Mouse (Mus musculus) adrenal gland, postnatal 25 days (tissue): ENCODE results near the gene Mettl27. TPM values are rescaled to one million over a fixed set of nuclear protein-coding genes. Genes with fewer than 3 reads are reported as not detected.

Experiments
- DNase-seq: peaks from one replicate; pipeline ENCODE4 v3.0.0; 2021; ENCODE audit warnings: mixed read lengths
- total RNA-seq: library from RNA; stranded (reverse); gene quantifications from 2 replicates; pipeline ENCODE4 v1.2.3, GENCODE M21; 2021

The Mettl27 gene
- total RNA-seq, 1 experiment from 2014 or later: 39.9 TPM

GRCm38 (mm10) chr5:134985633-134986297, 53.6 kb downstream of the Mettl27 start, which contains the start of gene Cldn3:
Gene Cldn3, plus strand, starts transcription at chr5:134986214.
- peak; percentile 20 for DNase-seq

DNA sequence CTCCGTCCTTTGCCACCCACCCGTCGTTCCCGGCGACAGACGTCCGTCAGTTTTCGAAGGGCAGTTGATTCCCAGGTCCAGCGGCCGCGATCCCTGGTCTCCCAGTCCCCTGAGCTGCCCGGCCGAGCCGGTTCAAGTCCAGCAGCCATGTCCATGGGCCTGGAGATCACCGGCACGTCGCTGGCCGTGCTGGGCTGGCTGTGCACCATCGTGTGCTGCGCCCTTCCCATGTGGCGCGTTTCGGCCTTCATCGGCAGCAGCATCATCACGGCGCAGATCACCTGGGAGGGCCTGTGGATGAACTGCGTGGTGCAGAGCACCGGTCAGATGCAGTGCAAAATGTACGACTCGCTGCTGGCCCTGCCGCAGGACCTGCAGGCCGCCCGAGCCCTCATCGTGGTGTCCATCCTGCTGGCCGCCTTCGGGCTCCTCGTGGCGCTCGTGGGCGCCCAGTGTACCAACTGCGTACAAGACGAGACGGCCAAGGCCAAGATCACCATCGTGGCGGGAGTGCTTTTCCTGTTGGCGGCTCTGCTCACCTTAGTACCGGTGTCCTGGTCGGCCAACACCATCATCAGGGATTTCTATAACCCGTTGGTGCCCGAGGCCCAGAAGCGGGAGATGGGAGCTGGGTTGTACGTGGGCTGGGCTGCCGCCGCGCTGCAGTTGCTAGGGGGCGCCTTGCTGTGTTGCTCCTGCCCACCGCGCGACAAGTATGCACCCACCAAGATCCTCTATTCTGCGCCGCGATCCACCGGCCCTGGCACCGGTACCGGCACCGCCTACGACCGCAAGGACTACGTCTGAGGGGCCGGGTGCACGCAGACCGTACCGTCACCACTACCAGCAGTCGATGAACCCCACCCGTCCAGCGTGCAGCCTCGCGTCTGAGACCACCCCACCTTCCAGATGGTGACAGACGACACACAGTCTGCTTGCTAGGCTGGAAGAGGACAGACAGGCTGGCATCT, 54.4 kb downstream of the Mettl27 start:
- DNase-seq: no peak

DNA sequence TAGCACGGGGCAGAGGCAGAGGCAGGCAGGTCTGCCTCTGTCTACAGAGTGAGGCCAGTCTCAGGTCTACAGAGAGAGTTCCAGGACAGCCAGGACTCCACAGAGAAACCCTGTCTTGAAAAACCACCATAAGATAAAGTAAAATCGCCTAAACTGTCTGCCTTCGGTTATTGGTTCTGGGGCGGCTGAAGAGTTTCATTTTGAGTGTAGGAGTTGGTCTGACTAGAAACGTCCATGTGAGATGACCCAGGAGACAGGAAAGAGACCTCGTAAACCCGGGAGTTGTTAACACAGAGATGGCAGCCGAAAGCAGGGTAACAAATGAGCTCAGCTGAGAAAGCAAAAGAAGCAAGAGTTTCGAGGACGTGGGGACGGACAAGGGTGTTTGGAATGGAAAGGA, 57.0 kb downstream of the Mettl27 start:
- DNase-seq: no peak

DNA sequence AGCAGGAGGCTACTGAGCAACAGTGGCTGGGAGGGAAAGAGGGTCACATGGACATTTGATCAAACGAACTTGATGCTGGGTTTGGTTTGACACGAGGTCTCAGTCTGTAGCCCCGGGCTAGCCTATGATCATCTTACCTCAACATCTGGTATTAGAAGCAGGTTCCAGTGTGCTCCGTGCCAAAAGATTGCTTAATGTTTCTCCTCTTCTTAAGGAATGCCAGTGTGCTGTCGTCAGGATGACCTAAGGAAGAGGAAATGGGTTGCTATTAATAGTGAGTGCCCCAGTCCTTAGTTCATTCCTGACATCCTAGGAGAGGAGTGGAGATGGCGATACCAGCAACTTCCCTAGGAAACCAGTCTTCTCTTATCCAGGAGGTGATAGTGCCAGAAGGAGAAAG, 57.6 kb downstream of the Mettl27 start:
- no peak for DNase-seq

Other genes with a start within 250 kb of the Mettl27 start
- gene Limk1, start 243.8 kb upstream of the Mettl27 start, total RNA-seq: 21.7 and 23.6 TPM in 2 replicates
- 26.9 and 30.1 TPM in 2 replicates for gene Eln, start 185.0 kb upstream of the Mettl27 start, total RNA-seq
- gene Tmem270, start 25.6 kb upstream of the Mettl27 start, total RNA-seq: not detected in 2 replicates
- gene Cldn13, start 16.8 kb upstream of the Mettl27 start, total RNA-seq: not detected in 2 replicates
- not detected in 2 replicates for gene Cldn4, start 14.6 kb downstream of the Mettl27 start, total RNA-seq
- gene Cldn3, start 53.8 kb downstream of the Mettl27 start, total RNA-seq: 1.0 and 2.2 TPM in 2 replicates
- 54.5 and 61.8 TPM in 2 replicates for gene Abhd11, start 76.8 kb downstream of the Mettl27 start, total RNA-seq
- gene Stx1a, start 91.1 kb downstream of the Mettl27 start, total RNA-seq: 10.4 and 11.1 TPM in 2 replicates
- gene Dnajc30, start 131.8 kb downstream of the Mettl27 start, total RNA-seq: 29.6 and 38.8 TPM in 2 replicates
- gene Bud23, start 132.6 kb downstream of the Mettl27 start, total RNA-seq: 58.5 and 66.1 TPM in 2 replicates
- 2.2 and 4.1 TPM in 2 replicates for gene Vps37d, start 145.9 kb downstream of the Mettl27 start, total RNA-seq
- 70.1 and 79.1 TPM in 2 replicates for gene Mlxipl, start 157.5 kb downstream of the Mettl27 start, total RNA-seq
- gene Tbl2, start 217.3 kb downstream of the Mettl27 start, total RNA-seq: 31.5 and 46.0 TPM in 2 replicates
- gene Bcl7b, start 235.9 kb downstream of the Mettl27 start, total RNA-seq: 63.2 and 64.0 TPM in 2 replicates